ENCODE assay signal across 8 mouse cellular contexts in the genomic region with DNA sequence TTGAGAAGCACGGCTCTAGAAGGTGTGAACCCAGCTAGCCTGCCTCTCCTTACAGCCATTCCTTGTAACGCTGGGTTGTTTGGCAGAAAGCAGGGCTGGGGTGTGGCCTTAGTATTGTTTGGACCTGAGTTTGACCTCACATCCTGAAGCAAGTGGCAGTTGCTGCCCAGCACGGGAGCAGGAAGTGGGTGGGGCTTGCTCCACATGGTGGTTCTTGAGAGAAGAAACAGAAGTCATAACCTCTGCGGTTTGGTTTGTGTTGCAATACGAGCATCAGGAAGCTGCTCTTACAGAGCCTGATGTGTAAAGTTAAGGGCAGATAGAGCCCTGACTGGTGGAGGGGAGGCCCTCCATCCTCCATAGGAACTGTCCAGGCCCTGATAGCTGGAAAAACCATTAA. TPM values are rescaled to one million over a fixed set of nuclear protein-coding genes. Genes with fewer than 3 reads are reported as not detected.
A peak's percentile ranks its signal among the peaks of the same experiment; 100 is the strongest.
DNase-seq lines count a peak whose midpoint lies in the region; ATAC-seq lines count a peak whose summit lies in the region.
"Had no signal": no experiment of that assay in that cellular context is flagged by ENCODE, and none has a peak within 500 bp of the region (broad histone marks: within the 10 kb centered on the region; RNA-seq: fewer than 3 reads in every experiment).

No protein-coding gene starts in this region.

- no peaks in the 10 kb centered on the region for H3K27me3 ChIP-seq in kidney, embryonic 15.5 days

- 8% methylated on average over 5 of the region's 5 CpGs for WGBS in kidney, embryonic 15.5 days

- no peaks in the 10 kb centered on the region; the same call in 1 of the 2 replicates for H3K9me3 ChIP-seq in kidney, embryonic 15.5 days (replicated peaks)
- H3K9me3 ChIP-seq: limb, embryonic 13.5 days had no signal

- ATAC-seq in kidney, embryonic 15.5 days (replicated peaks; ENCODE audit: low FRiP score), result peak; percentile 57

- no peak overlapping the region for H3K4me2 ChIP-seq in kidney, embryonic 15.5 days
- H3K4me2 ChIP-seq: limb, embryonic 13.5 days had no signal

- H3K4me1 ChIP-seq in kidney, embryonic 15.5 days, result peaks cover 6% of the 10 kb centered on the region

- peak overlapping the region; percentile 58 for H3K27ac ChIP-seq in kidney, embryonic 15.5 days
- H3K27ac ChIP-seq: limb, embryonic 13.5 days had no signal

- no peak overlapping the region for H3K9ac ChIP-seq in kidney, embryonic 15.5 days
- H3K9ac ChIP-seq: limb, embryonic 13.5 days had no signal

- peak; percentile 98 for DNase-seq in ES-CJ7 (ENCODE audit: low read depth, low spot score)
- peak; percentile 78 for DNase-seq in adrenal gland, adult 2 months
- peak; percentile 99 for DNase-seq in heart, adult 11 months
- DNase-seq in lung, postnatal 4 days, result peak; percentile 91 to 95
- peak; percentile 86 to 90 for DNase-seq in thymus, postnatal 10 days (ENCODE audit: low spot score in 2 of 2)
- no peak for DNase-seq in cerebellum, adult 9-10 months

- no peak overlapping the region for H3K4me3 ChIP-seq in kidney, embryonic 15.5 days (replicated peaks)
- H3K4me3 ChIP-seq: limb, embryonic 13.5 days had no signal

- H3K36me3 ChIP-seq in kidney, embryonic 15.5 days, result no peaks in the 10 kb centered on the region
- H3K36me3 ChIP-seq: limb, embryonic 13.5 days had no signal

RNA-seq across cellular contexts. Expression of a gene that starts 17.8 kb away (rescaled TPM):
- 10 to 100 TPM; 18.3 to 22.9 TPM for total RNA-seq in adrenal gland, adult 2 months (2021)
- 7.4 and 13.2 TPM in 2 replicates for polyA plus RNA-seq in adrenal gland, adult 2 months (2012; rRNA removed)
- polyA plus RNA-seq in kidney, embryonic 15.5 days (2015; fragmentation: Nextera tagmentation; extraction: Ambion mirVana), result 112 and 114 TPM in 2 replicates
